ENCODE assay signal across 10 mouse cellular contexts in the genomic region with DNA sequence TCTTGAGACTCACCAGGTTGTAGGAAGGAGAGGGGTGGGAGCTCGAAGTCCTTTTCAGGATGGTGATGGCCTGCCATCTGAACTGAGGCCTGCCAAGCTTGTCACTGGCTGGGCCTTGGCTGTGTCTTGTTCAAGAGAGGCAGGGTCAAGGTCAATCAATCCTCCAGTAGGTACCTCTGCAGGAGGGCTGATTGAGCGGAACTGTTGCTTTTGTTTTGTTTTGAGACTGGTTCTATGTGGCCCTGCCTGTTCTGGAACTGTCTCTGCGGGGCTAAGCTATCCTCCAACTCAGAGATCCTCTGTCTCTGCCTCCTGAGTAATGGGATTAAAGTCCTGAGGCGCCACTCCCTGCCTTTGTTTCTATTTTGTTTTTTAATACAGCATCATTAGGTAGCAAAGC.
"Had no signal": no experiment of that assay in that cellular context is flagged by ENCODE, and none has a peak within 500 bp of the region (broad histone marks: within the 10 kb centered on the region; RNA-seq: fewer than 3 reads in every experiment).

No protein-coding gene starts in this region.

- H3K27ac ChIP-seq: left cerebral cortex, adult 2 months; liver, embryonic 12.5 days had no signal

- H3K4me3 ChIP-seq: kidney, embryonic 15.5 days; left cerebral cortex, adult 2 months; limb, embryonic 15.5 days; liver, embryonic 12.5 days; lung, embryonic 15.5 days; midbrain, embryonic 12.5 days; neural tube, embryonic 15.5 days had no signal

- DNase-seq: thymus, adult 2 months; thymus, postnatal 25 days had no signal

- H3K9ac ChIP-seq: kidney, embryonic 15.5 days; limb, embryonic 15.5 days; liver, embryonic 12.5 days; lung, embryonic 15.5 days; neural tube, embryonic 15.5 days had no signal

- H3K9me3 ChIP-seq: kidney, embryonic 15.5 days; limb, embryonic 15.5 days; liver, embryonic 12.5 days; lung, embryonic 15.5 days; midbrain, embryonic 12.5 days; neural tube, embryonic 15.5 days had no signal

- H3K4me2 ChIP-seq: kidney, embryonic 15.5 days; limb, embryonic 15.5 days; liver, embryonic 12.5 days; lung, embryonic 15.5 days; midbrain, embryonic 12.5 days; neural tube, embryonic 15.5 days had no signal

- ATAC-seq: liver, embryonic 12.5 days; midbrain, embryonic 16.5 days had no signal
